Mouse (Mus musculus): ENCODE results near the gene Aurkb.

The Aurkb gene

DNA sequence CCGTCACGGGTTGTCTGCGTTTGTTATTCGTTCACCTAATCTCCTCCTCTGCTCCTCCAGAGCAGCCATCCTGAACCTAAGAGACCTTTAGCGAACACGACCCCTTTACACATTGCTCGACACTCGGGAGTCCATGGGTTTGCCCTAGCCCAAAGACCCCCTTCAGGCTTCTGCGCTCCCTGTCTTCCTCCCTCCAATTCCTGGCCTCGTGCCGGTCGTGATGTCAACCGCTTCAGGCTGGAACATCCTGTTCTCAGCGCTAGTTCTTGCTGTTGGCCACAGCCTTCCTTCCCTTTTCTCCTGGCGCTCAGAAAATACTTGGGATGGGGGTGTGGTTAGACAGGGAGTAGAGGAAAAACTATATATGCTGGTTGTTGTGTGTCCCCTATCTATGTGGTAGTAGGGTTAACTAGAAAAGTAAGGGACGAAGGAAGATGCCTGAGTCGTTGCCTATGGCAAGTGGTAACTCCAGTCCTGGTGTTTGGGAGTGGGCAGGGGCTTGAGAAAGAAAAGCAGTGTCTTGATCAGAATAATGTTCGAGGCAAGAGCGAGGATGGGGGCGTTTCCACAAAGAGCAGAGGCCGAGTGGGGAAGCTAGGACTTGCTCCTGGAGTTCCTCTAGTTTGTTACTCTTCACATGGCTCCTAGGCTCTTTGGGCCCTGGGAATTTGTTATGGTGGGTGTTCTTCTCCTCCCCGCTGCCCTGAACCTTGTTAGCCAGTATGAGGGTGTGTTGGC, 53.9 kb downstream of the Aurkb start:
- peak in 1 of 2 experiments; percentile 66 for DNase-seq

- DNase-seq: peak; percentile 86 to 92
These were observed 54.5 kb downstream of the Aurkb start for GRCm38 (mm10) chr11:69099915-69100345.

DNA sequence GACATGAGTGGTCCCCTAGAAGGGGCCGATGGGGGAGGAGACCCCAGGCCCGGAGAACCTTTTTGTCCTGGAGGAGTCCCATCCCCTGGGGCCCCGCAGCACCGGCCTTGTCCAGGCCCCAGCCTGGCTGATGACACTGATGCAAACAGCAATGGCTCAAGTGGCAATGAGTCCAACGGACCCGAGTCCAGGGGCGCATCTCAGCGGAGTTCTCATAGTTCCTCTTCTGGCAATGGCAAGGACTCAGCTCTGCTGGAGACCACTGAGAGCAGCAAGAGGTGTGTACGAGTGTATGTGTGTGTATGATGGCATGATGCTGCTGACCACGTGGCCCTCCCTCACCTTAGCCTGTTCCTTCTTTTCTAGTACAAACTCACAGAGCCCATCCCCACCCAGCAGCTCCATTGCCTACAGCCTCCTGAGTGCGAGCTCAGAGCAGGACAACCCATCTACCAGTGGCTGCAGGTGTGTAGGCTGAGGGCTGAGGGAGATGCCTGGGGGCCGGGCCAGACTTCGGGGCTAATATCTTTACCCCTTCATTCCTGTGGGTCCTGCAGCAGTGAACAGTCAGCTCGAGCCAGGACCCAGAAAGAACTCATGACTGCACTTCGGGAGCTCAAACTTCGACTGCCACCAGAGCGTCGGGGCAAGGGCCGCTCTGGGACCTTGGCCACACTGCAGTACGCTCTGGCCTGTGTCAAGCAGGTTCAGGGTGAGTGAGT, 55.4 kb downstream of the Aurkb start:
- no peak for DNase-seq

Data from thymus, adult 18-20 months (tissue).